Comparison of ENCODE assay signal across 10 mouse cellular contexts in genomic region chr3:38415292-38415930, GRCm38 (mm10).
DNase-seq lines count a peak whose midpoint lies in the region.
"Had no signal": no experiment of that assay in that cellular context is flagged by ENCODE, and none has a peak within 500 bp of the region (broad histone marks: within the 10 kb centered on the region; RNA-seq: fewer than 3 reads in every experiment).

No protein-coding gene starts in this region.

- peak; percentile 79 for DNase-seq in heart, adult 11 months
- no peak for DNase-seq in heart, postnatal 4 days
- peak; percentile 41 to 60 for DNase-seq in urinary bladder, adult 18-20 months (ENCODE audit: low spot score in 2 of 2)
- DNase-seq in urinary bladder, postnatal 10 days (ENCODE audit: low spot score) = no peak
- DNase-seq in lung, postnatal 10 days = peak; percentile 16
- DNase-seq in frontal cortex, postnatal 10 days (ENCODE audit: low spot score in 2 of 2) = no peak
- DNase-seq in gastrocnemius, adult 18-20 months (ENCODE audit: low spot score) = no peak
- DNase-seq in adrenal gland, adult (ENCODE audit: inconsistent age in 2 of 2, low spot score in 1 of 2) = no peak
- DNase-seq: cerebellum, adult 18-20 months; kidney, adult 9 months had no signal

Comparison
In these comparisons a context has a peak if more than half of its experiments do, and no peak if none do; other contexts are left out.
1. DNase-seq: peak in heart, adult 11 months (single experiment), urinary bladder, adult 18-20 months (2 of 2) and lung, postnatal 10 days (single experiment); none in heart, postnatal 4 days (single experiment), urinary bladder, postnatal 10 days (single experiment), frontal cortex, postnatal 10 days (0 of 2), gastrocnemius, adult 18-20 months (single experiment) and adrenal gland, adult (0 of 2).